Mouse (Mus musculus) urinary bladder, postnatal 4 days (tissue): ENCODE data around the gene Uts2.
A peak's percentile ranks its signal among the peaks of the same experiment; 100 is the strongest.
"Not testable (repeated sequence)": the region's sequence is repeated elsewhere in the genome, so short reads cannot be mapped to it uniquely, and the experiment has no call there.

Experiments
- DNase-seq, 2 experiments: peaks; one replicate each; pipeline ENCODE4 v3.0.0; 2021 to 2022; ENCODE audit warnings: low spot score in 2 of 2

Gene Uts2

GRCm38 (mm10) chr4:151015946-151016345 lies 19.0 kb downstream of the Uts2 start:
- no peak for DNase-seq

- DNase-seq: not testable (repeated sequence)
Measured at GRCm38 (mm10) chr4:151017356-151017755, 20.5 kb downstream of the Uts2 start.

GRCm38 (mm10) chr4:151024152-151024551 lies 27.3 kb downstream of the Uts2 start:
- no peak for DNase-seq

GRCm38 (mm10) chr4:151027001-151027400 lies 30.1 kb downstream of the Uts2 start:
- no peak for DNase-seq

- DNase-seq: no peak
Measured at GRCm38 (mm10) chr4:151036521-151036920, 39.6 kb downstream of the Uts2 start.

- no peak for DNase-seq
Measured at GRCm38 (mm10) chr4:151037800-151038199, 40.9 kb downstream of the Uts2 start.

GRCm38 (mm10) chr4:151041506-151041905 lies 44.6 kb downstream of the Uts2 start:
- DNase-seq: no peak

GRCm38 (mm10) chr4:151043281-151043680 lies 46.4 kb downstream of the Uts2 start:
- no peak for DNase-seq

- DNase-seq: peak; percentile 98 to 99
Measured at GRCm38 (mm10) chr4:151044037-151044943, 47.4 kb downstream of the Uts2 start, which contains the start of gene Per3. Gene Per3 (minus strand): TSS chr4:151044665.

GRCm38 (mm10) chr4:151044944-151045570 lies 48.2 kb downstream of the Uts2 start:
- DNase-seq: no peak

GRCm38 (mm10) chr4:151046524-151046923 lies 49.6 kb downstream of the Uts2 start:
- no peak for DNase-seq

GRCm38 (mm10) chr4:151051162-151051561 lies 54.3 kb downstream of the Uts2 start:
- no peak for DNase-seq
